Mouse (Mus musculus): ENCODE measurements around the gene Dppa4.
"Not testable (repeated sequence)": the region's sequence is repeated elsewhere in the genome, so short reads cannot be mapped to it uniquely, and the experiment has no call there.

Gene Dppa4

GRCm38 (mm10) chr16:48283517-48283916 lies at the start of gene Dppa4:
Dppa4 (plus strand) TSS chr16:48283733.
- DNase-seq (ENCODE audit: low spot score), result no peak

GRCm38 (mm10) chr16:48234999-48235398 lies 48.5 kb upstream of the Dppa4 start:
- no peak for DNase-seq (ENCODE audit: low spot score)

- no peak for DNase-seq (ENCODE audit: low spot score)
These were observed 45.9 kb upstream of the Dppa4 start for GRCm38 (mm10) chr16:48237676-48238075.

GRCm38 (mm10) chr16:48247044-48247661 lies 36.4 kb upstream of the Dppa4 start:
- no peak for DNase-seq (ENCODE audit: low spot score)

- DNase-seq (ENCODE audit: low spot score), result peak; percentile 0
These were observed 30.7 kb upstream of the Dppa4 start for GRCm38 (mm10) chr16:48252824-48253223.

- DNase-seq (ENCODE audit: low spot score), result no peak
These were observed 28.9 kb upstream of the Dppa4 start for GRCm38 (mm10) chr16:48254584-48254983.

GRCm38 (mm10) chr16:48259519-48259918 lies 24.0 kb upstream of the Dppa4 start:
- no peak for DNase-seq (ENCODE audit: low spot score)

GRCm38 (mm10) chr16:48262901-48263300 lies 20.6 kb upstream of the Dppa4 start:
- no peak for DNase-seq (ENCODE audit: low spot score)

- DNase-seq (ENCODE audit: low spot score), result no peak
These were observed 17.7 kb upstream of the Dppa4 start for GRCm38 (mm10) chr16:48265856-48266255.

- DNase-seq (ENCODE audit: low spot score), result no peak
These were observed 6.6 kb upstream of the Dppa4 start for GRCm38 (mm10) chr16:48276940-48277339.

- DNase-seq (ENCODE audit: low spot score), result no peak
These were observed 2.6 kb upstream of the Dppa4 start for GRCm38 (mm10) chr16:48280883-48281282.

- no peak for DNase-seq (ENCODE audit: low spot score)
These were observed 732 bp upstream of the Dppa4 start for GRCm38 (mm10) chr16:48282801-48283200.

GRCm38 (mm10) chr16:48285517-48285916 lies 2.0 kb downstream of the Dppa4 start:
- no peak for DNase-seq (ENCODE audit: low spot score)

GRCm38 (mm10) chr16:48297384-48298136 lies 14.0 kb downstream of the Dppa4 start:
- DNase-seq (ENCODE audit: low spot score), result no peak

- no peak for DNase-seq (ENCODE audit: low spot score)
These were observed 16.4 kb downstream of the Dppa4 start for GRCm38 (mm10) chr16:48299884-48300283.

GRCm38 (mm10) chr16:48303509-48303908 lies 20.0 kb downstream of the Dppa4 start, which contains the start of gene Dppa2:
Dppa2 (plus strand) TSS chr16:48303908.
- DNase-seq (ENCODE audit: low spot score), result no peak

GRCm38 (mm10) chr16:48303983-48304382 lies 20.4 kb downstream of the Dppa4 start:
- DNase-seq (ENCODE audit: low spot score), result no peak

GRCm38 (mm10) chr16:48308916-48309315 lies 25.4 kb downstream of the Dppa4 start:
- not testable (repeated sequence) for DNase-seq (ENCODE audit: low spot score)

- DNase-seq (ENCODE audit: low spot score), result no peak
These were observed 26.5 kb downstream of the Dppa4 start for GRCm38 (mm10) chr16:48309912-48310630.

- DNase-seq (ENCODE audit: low spot score), result no peak
These were observed 31.8 kb downstream of the Dppa4 start for GRCm38 (mm10) chr16:48315294-48315693.

- DNase-seq (ENCODE audit: low spot score), result no peak
These were observed 37.2 kb downstream of the Dppa4 start for GRCm38 (mm10) chr16:48320781-48321180.

- DNase-seq (ENCODE audit: low spot score), result no peak
These were observed 39.6 kb downstream of the Dppa4 start for GRCm38 (mm10) chr16:48323133-48323532.

All from spleen, adult 12 weeks (tissue).